Comparison of ENCODE assay signal across 8 mouse cellular contexts in the genomic region with DNA sequence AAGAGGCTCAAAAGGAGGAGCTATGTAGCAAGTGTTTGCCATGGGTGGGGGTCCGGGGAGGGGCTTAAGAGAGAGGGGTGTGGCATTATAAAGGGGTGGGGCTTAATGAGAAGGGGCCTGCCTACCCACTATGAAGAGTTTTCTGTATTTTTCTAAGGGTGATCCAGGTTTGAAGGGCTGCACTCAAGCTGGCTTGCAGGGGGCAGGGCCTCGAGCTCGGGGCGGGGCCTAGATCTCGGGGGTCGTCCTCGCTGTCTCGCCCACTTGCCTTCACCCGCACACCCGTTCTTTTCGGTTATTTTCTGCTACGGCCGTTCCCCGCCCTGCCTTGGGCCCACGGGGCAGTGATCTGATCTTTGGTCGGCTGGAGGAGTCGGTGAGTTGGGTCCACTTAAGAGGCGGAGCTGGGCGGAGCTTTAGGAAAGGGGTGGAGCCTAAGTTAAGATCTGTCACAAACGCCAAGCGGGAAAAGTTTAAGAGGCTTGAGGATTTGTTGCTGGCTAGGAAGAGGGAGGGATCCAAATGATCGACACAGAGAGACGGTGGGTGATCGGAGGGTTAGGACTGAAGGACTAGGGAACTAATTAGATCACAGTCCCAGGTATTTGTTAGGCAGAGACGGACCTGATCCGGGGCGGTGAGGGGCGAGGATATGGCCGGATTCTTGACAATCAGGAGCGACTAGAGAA. TPM values are rescaled to one million over a fixed set of nuclear protein-coding genes. Genes with fewer than 3 reads are reported as not detected.
DNase-seq lines count a peak whose midpoint lies in the region; ATAC-seq and TF ChIP-seq lines count a peak whose summit lies in the region.

A gene (plus strand): TSS at position 145 of the 689 bp plus-strand sequence.
A gene (minus strand): TSS at position 346 of the 689 bp plus-strand sequence.

- WGBS in liver, embryonic 11.5 days, result under 1% methylated on average over 30 of the region's 30 CpGs
- 1% methylated on average over 30 of the region's 30 CpGs for WGBS in midbrain, postnatal 0 days
- under 1% methylated on average over 30 of the region's 30 CpGs for WGBS in stomach, embryonic 14.5 days

- TF ChIP-seq CTCF in midbrain, postnatal 0 days (IDR thresholded peaks at IDR 0.05), result no peak

- peaks cover 16% of the 10 kb centered on the region; the same call in 1 of the 2 replicates for H3K36me3 ChIP-seq in liver, embryonic 11.5 days (ENCODE audit: control insufficient read depth, insufficient read depth, low read length)
- peaks cover 29% of the 10 kb centered on the region for H3K36me3 ChIP-seq in midbrain, postnatal 0 days (ENCODE audit: insufficient read depth, low read length)
- H3K36me3 ChIP-seq in stomach, embryonic 14.5 days (ENCODE audit: control insufficient read depth, insufficient read depth, low read length), result peaks cover 21% of the 10 kb centered on the region

- intact Hi-C loops in gastrocnemius, postnatal 14 days (cut with DNase I; ENCODE audit: low total_unique reads), result no loop called here

- peak; percentile 55 for ATAC-seq in liver, embryonic 11.5 days (replicated peaks; ENCODE audit: low FRiP score)
- peak; percentile 65 for ATAC-seq in midbrain, postnatal 0 days (ENCODE audit: low FRiP score)
- ATAC-seq in stomach, embryonic 14.5 days (ENCODE audit: insufficient number of reproducible peaks, insufficient read depth, low FRiP score, low read depth), result peak; percentile 75

- peaks cover 56% of the 10 kb centered on the region for H3K27me3 ChIP-seq in liver, embryonic 11.5 days (replicated peaks; ENCODE audit: control insufficient read depth, insufficient read depth, low read length)
- H3K27me3 ChIP-seq in midbrain, postnatal 0 days (ENCODE audit: insufficient read depth, low read length), result peaks cover 25% of the 10 kb centered on the region
- peaks cover 28% of the 10 kb centered on the region for H3K27me3 ChIP-seq in stomach, embryonic 14.5 days (ENCODE audit: control insufficient read depth, insufficient read depth, low read length)

- DNase-seq in A20 (ENCODE audit: low read depth, low spot score) (peak; percentile 66), ZHBTc4 (ENCODE audit: low read depth, low spot score) (peak; percentile 88)
- peak; percentile 89 for DNase-seq in embryo, embryonic 10.5 days (ENCODE audit: low spot score)
- DNase-seq in gastrocnemius, postnatal 14 days, result peak; percentile 73
- DNase-seq in induced T-regulatory cell, adult 2 months (ENCODE audit: low read depth), result peak; percentile 81
- peak; percentile 79 for DNase-seq in liver, embryonic 11.5 days (ENCODE audit: low spot score)
- peak; percentile 77 for DNase-seq in midbrain, postnatal 0 days (ENCODE audit: low spot score)

- H3K27ac ChIP-seq in liver, embryonic 11.5 days (ENCODE audit: low read depth, low read length), result peak within 1 kb of the TSS; percentile 34; the same call in 1 of the 2 replicates
- peak within 1 kb of the TSS; percentile 89 for H3K27ac ChIP-seq in midbrain, postnatal 0 days (ENCODE audit: low read depth, low read length)
- H3K27ac ChIP-seq in stomach, embryonic 14.5 days (ENCODE audit: low read length), result peak within 1 kb of the TSS; percentile 48; the same call in 1 of the 2 replicates

- peaks cover 26% of the 10 kb centered on the region for H3K4me1 ChIP-seq in liver, embryonic 11.5 days (replicated peaks; ENCODE audit: control insufficient read depth, insufficient read depth, low read length)
- H3K4me1 ChIP-seq in midbrain, postnatal 0 days (ENCODE audit: insufficient read depth, low read length), result peaks cover 11% of the 10 kb centered on the region; the same call in 1 of the 2 replicates
- H3K4me1 ChIP-seq in stomach, embryonic 14.5 days (ENCODE audit: control insufficient read depth, insufficient read depth, low read length), result peaks cover 20% of the 10 kb centered on the region

- H3K4me3 ChIP-seq in liver, embryonic 11.5 days (ENCODE audit: low read depth, low read length), result peak within 1 kb of the TSS; percentile 52
- peak within 1 kb of the TSS; percentile 77 for H3K4me3 ChIP-seq in midbrain, postnatal 0 days (ENCODE audit: low read depth, low read length)
- H3K4me3 ChIP-seq in stomach, embryonic 14.5 days (ENCODE audit: low read depth, low read length), result peak within 1 kb of the TSS; percentile 63

- H3K9ac ChIP-seq in liver, embryonic 11.5 days (ENCODE audit: low read depth, low read length), result peak within 1 kb of the TSS; percentile 56
- H3K9ac ChIP-seq in midbrain, postnatal 0 days (replicated peaks; ENCODE audit: low read length, poor library complexity, severe bottlenecking), result peak within 1 kb of the TSS; percentile 86
- peak within 1 kb of the TSS; percentile 33 for H3K9ac ChIP-seq in stomach, embryonic 14.5 days (replicated peaks; ENCODE audit: low read depth, low read length)

- no peaks in the 10 kb centered on the region for H3K9me3 ChIP-seq in liver, embryonic 11.5 days (ENCODE audit: control insufficient read depth, low read length)
- no peaks in the 10 kb centered on the region for H3K9me3 ChIP-seq in midbrain, postnatal 0 days (ENCODE audit: low read length)
- no peaks in the 10 kb centered on the region for H3K9me3 ChIP-seq in stomach, embryonic 14.5 days (ENCODE audit: control insufficient read depth, low read depth, low read length)

- peak within 1 kb of the TSS; percentile 87 for H3K4me2 ChIP-seq in liver, embryonic 11.5 days
- H3K4me2 ChIP-seq in midbrain, postnatal 0 days (ENCODE audit: low read depth, low read length, poor library complexity, severe bottlenecking), result peak within 1 kb of the TSS; percentile 71
- peak within 1 kb of the TSS; percentile 84 for H3K4me2 ChIP-seq in stomach, embryonic 14.5 days (replicated peaks; ENCODE audit: low read depth, low read length)

RNA-seq across cellular contexts. Expression of the first gene that starts in this region (rescaled TPM):
- under 1 TPM; 0.35 to 0.38 TPM for total RNA-seq in gastrocnemius, postnatal 14 days (2021)
- polyA plus RNA-seq in liver, embryonic 11.5 days (2014; fragmentation: Nextera tagmentation; extraction: Ambion mirVana), result 0.37 and 0.47 TPM in 2 replicates
- total RNA-seq in midbrain, postnatal 0 days (2014; rRNA removed), result 0.49 and 1.3 TPM in 2 replicates
- 0.35 and 0.69 TPM in 2 replicates for polyA plus RNA-seq in midbrain, postnatal 0 days (2015; fragmentation: Nextera tagmentation; extraction: Ambion mirVana)
- polyA plus RNA-seq in stomach, embryonic 14.5 days (2014; fragmentation: Nextera tagmentation; extraction: Ambion mirVana), result 0.38 and 0.49 TPM in 2 replicates

RNA-seq across cellular contexts. Expression of the second gene that starts in this region (rescaled TPM):
- 1 to 10 TPM in 1 of 2 experiments, under 1 TPM in 1; 0.78 to 1.8 TPM for total RNA-seq in gastrocnemius, postnatal 14 days (2021)
- 1.0 and 1.1 TPM in 2 replicates for polyA plus RNA-seq in liver, embryonic 11.5 days (2014; fragmentation: Nextera tagmentation; extraction: Ambion mirVana)
- total RNA-seq in midbrain, postnatal 0 days (2014; rRNA removed), result 33.3 and 35.0 TPM in 2 replicates
- 10.4 and 13.1 TPM in 2 replicates for polyA plus RNA-seq in midbrain, postnatal 0 days (2015; fragmentation: Nextera tagmentation; extraction: Ambion mirVana)
- 5.9 TPM in 2 replicates for polyA plus RNA-seq in stomach, embryonic 14.5 days (2014; fragmentation: Nextera tagmentation; extraction: Ambion mirVana)

Comparison
In these comparisons a context has a peak if more than half of its experiments do, and no peak if none do; other contexts are left out.
1. Peak in every context shown above with its lines: DNase-seq, ATAC-seq, H3K4me3 ChIP-seq and H3K27ac ChIP-seq.
2. RNA of the second gene that starts in this region (total RNA-seq): 33.3 to 35.0 TPM in midbrain, postnatal 0 days; 0.78 to 1.8 TPM in gastrocnemius, postnatal 14 days; every median in the first group is over 10 times any median in the second.
3. H3K27ac ChIP-seq: peak in every context shown above with its lines; median percentile 89 in midbrain, postnatal 0 days; 48 in stomach, embryonic 14.5 days; 34 in liver, embryonic 11.5 days.
4. H3K9ac ChIP-seq: peak in every context shown above with its lines; median percentile 86 in midbrain, postnatal 0 days; 56 in liver, embryonic 11.5 days; 33 in stomach, embryonic 14.5 days.